Mouse (Mus musculus): ENCODE data around the gene Cdt1.

- no peak for TF ChIP-seq POLR2A (IDR thresholded peaks at IDR 0.05; ENCODE audit: insufficient read depth, low read depth, low read length)
- TF ChIP-seq CTCF (IDR thresholded peaks at IDR 0.05): no peak
- TF ChIP-seq EP300 (IDR thresholded peaks at IDR 0.05; ENCODE audit: insufficient read depth, low read depth, low read length): no peak
These were observed 13.1 kb downstream of the Cdt1 start for GRCm38 (mm10) chr8:122580926-122581325.
